Mouse (Mus musculus) ovary, adult 18-20 months (tissue): ENCODE results near the gene Capn11.
A peak's percentile ranks its signal among the peaks of the same experiment; 100 is the strongest.
"Not testable (repeated sequence)": the region's sequence is repeated elsewhere in the genome, so short reads cannot be mapped to it uniquely, and the experiment has no call there.

Source experiments
- DNase-seq: peaks from one replicate; pipeline ENCODE4 v3.0.0; 2022; ENCODE audit warnings: low spot score, mixed read lengths

Gene Capn11

GRCm38 (mm10) chr17:45628885-45629855 lies 30.0 kb downstream of the Capn11 start:
- DNase-seq = no peak

GRCm38 (mm10) chr17:45628160-45628559 lies 31.0 kb downstream of the Capn11 start:
- no peak for DNase-seq

- peak; percentile 39 for DNase-seq
Observed at GRCm38 (mm10) chr17:45626577-45627134, 32.5 kb downstream of the Capn11 start.

GRCm38 (mm10) chr17:45623425-45623824 lies 35.7 kb downstream of the Capn11 start:
- not testable (repeated sequence) for DNase-seq

GRCm38 (mm10) chr17:45619386-45620256 lies 39.5 kb downstream of the Capn11 start:
- no peak for DNase-seq

- no peak for DNase-seq
Observed at GRCm38 (mm10) chr17:45618941-45619385, 40.2 kb downstream of the Capn11 start.

GRCm38 (mm10) chr17:45617655-45618054 lies 41.5 kb downstream of the Capn11 start:
- no peak for DNase-seq

GRCm38 (mm10) chr17:45616679-45617078 lies 42.4 kb downstream of the Capn11 start:
- DNase-seq = no peak

GRCm38 (mm10) chr17:45616046-45616650 lies 43.0 kb downstream of the Capn11 start:
- no peak for DNase-seq

- DNase-seq = no peak
Observed at GRCm38 (mm10) chr17:45612921-45613320, 46.2 kb downstream of the Capn11 start.

- no peak for DNase-seq
Observed at GRCm38 (mm10) chr17:45612008-45612407, 47.1 kb downstream of the Capn11 start.

GRCm38 (mm10) chr17:45610144-45610866 lies 48.8 kb downstream of the Capn11 start:
- DNase-seq = no peak

GRCm38 (mm10) chr17:45608396-45608795 lies 50.7 kb downstream of the Capn11 start:
- no peak for DNase-seq

- no peak for DNase-seq
Observed at GRCm38 (mm10) chr17:45606992-45607879, 51.9 kb downstream of the Capn11 start.

- DNase-seq = no peak
Observed at GRCm38 (mm10) chr17:45602984-45603383, 56.1 kb downstream of the Capn11 start.

- no peak for DNase-seq
Observed at GRCm38 (mm10) chr17:45601877-45602304, 57.2 kb downstream of the Capn11 start, which contains the start of gene Mymx. TSS of gene Mymx (minus strand) at chr17:45602102.

GRCm38 (mm10) chr17:45601325-45601724 lies 57.8 kb downstream of the Capn11 start:
- DNase-seq = no peak

- DNase-seq = no peak
Observed at GRCm38 (mm10) chr17:45600267-45600666, 58.9 kb downstream of the Capn11 start.

GRCm38 (mm10) chr17:45599446-45600242 lies 59.5 kb downstream of the Capn11 start, which contains the start of gene Slc29a1:
TSS of gene Slc29a1 (minus strand) at chr17:45599606.
- no peak for DNase-seq
